Mouse (Mus musculus) right cerebral cortex, postnatal 14 days (tissue): ENCODE results near the gene Ripply2.

Experiments used
- DNase-seq: peaks from one replicate; pipeline ENCODE4 v3.0.0; 2022

Gene Ripply2

DNA sequence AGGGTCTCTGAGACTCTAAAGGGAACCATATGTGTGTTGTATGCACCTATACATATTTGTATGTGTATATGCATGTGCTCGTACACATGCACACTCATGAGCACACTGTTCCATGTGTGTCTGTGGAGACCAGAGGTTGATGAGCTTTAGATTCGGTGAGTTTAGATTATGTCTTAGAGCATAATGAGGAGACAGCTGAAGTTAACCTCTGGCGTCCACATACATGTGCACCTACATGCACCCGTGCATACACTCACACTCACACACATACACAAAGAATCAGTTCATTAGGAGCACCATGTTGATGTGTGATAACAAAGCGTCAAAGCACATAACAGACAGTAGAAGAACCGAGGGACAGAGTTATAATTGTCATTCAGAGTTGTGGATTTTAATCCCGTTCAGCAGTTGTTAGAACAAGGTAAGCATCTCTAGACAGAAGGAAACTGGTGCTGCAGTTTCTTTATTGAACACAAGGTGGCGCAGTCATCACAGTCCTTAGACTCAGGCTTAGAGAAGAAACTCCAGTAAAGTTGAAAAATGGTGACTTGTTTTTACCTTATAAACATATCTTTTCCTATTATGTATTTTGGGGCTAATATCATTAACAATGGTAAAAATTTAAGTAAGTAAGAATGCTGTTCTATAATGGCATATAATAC, 12.2 kb downstream of the Ripply2 start:
- peak; percentile 75 for DNase-seq

DNA sequence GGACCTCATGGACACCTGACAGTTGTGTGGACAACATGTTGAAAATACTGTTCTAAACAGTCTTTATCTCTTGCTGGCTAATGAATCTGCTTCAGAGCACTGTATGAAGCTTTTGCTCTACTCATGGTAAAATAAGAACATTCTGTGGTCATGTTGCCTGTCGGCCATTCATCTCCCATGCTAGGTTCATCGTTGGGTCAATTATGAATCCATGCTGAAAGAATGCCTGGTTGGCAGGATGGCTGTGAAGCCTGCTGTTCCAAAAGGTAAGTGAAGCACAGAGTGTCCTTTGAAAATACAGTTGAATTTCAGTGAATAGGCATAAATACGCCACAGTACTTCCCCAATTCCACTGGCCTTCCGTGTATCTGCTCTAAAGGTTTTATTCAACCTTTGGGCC, 16.9 kb downstream of the Ripply2 start:
- DNase-seq: no peak

DNA sequence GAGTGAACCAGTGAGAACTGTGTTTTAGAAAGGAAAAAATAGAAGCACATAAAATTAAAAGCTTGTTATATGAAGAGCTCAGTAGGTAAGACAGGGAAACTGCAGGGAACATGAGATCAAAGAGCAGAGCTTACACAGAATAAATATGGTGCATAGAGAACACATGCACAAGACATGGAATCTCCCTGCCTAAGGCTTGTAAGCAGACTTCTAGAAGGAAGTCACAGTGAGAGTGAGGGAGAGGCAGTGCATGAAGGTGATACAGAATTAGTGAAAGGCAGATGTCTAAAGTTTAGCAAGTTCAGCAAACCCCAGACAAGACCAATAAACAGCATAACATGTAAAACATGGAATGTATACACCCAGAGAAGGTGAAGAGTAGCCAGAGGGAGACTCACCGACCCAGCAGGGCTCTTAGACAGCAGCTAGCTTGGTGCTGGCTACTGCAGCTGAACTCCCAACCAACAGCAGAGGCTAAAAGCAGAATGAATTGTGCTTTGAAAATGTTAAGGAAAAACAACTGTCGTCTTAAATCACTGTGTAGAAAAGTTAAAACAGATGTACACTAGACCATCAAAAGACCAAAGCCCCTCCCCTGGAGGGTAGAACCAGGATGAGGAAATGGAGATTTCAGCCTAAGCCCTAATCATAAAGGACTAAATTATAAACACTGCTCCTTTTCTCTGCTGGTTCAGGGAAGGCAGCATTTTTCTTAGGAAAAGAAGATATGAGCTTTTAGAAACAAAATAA, 19.7 kb downstream of the Ripply2 start:
- no peak for DNase-seq

DNA sequence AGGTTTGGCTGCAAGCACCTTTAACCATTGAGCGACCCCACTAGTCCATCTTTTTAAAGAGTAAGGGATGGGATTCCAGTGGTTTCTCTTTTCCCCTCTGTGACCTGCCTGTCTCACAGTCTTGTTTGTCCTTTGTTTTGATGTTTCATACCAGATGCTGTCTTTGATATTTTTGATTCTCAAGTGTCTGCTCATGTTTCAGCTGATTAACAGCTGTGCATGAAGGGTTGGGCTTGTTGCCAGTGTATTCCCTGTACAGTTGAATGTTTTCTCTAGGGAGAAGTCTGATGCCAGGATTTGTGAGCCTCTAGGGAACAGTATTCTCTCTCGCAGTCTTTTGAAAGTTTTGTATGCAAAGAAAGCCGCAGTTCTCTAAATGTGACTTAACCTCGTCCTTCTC, 34.1 kb downstream of the Ripply2 start:
- DNase-seq: no peak

DNA sequence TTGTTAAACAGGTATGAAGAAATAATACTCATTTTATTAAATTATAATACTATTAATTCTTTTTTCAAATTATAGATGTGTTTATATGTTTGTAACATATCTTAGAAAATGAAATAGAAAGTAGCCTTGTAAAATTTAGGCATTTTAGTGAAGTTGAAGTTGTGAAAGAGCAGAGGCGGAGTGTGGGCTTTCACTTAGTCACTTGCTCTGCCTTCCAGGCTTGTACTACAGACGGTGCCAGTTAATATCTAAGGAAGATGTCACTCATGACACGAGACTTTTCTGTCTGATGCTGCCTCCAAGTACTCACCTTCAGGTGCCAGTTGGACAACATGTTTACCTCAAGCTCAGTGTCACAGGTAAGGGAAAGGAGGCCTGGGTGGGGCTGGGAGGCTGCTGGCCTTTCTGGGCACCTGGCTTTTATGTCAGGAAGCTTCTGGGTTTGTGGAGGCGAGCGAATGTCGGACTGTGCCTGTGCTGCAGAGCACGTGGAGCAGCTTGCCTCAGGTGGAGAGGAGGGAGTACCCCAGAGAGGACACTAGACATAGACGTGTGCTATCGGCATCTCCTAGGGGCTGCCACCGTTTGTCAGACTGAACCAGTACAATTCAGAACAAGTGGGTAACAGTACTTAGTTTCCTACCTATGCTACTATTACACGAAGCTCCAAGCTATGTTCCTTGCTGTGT, 40.4 kb downstream of the Ripply2 start:
- no peak for DNase-seq

DNA sequence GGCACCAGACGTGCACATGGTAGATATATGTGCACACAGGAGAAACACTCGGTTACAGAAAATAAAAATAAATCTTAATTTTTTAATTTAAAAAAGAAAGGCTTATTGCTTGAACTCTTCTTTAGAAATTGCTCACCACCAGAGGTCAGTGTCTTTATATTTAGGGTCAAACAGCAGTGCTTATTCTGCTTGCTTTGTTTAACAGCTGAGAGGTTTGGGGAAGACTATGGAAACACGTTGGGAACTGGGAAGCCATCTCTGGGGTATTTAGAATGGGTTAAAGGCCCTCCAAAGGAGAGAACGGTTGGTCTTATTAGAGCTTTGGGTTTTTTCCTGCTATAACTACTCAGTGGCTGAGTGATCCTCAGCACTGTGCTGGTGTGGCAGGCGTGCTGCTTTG, 47.0 kb downstream of the Ripply2 start:
- no peak for DNase-seq

DNA sequence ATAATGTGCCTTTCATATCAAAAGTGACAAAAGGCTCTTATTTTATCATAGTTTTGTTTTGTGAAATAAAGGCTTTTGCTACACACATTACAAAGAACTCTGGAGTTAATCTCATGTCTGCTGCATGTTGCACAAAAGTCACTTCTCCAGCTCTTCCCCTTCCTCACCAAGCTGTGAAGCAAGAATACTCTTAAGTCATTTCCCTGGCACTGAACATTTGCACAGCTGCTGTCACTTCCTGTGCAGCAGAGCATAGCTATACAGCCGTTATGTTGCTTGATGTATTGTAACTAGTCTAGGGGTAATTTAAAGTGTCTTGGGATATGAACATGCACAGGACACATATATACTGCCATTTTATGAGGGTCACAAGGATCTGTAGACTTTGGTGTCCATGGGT, 52.8 kb downstream of the Ripply2 start:
- DNase-seq: no peak
